Mouse (Mus musculus) left cerebral cortex, adult 8-10 months (tissue): ENCODE data around the gene Efna4. TPM values are rescaled to one million over a fixed set of nuclear protein-coding genes. Genes with fewer than 3 reads are reported as not detected.

Experiments
- DNase-seq, 2 experiments: peaks; one replicate each; pipeline ENCODE4 v3.0.0; 2022; ENCODE audit warnings: low spot score in 2 of 2
- total RNA-seq, 4 experiments: library from RNA; stranded (reverse); gene quantifications; 2 replicates each; pipeline ENCODE4 v1.2.4; 2022

Efna4 gene
- total RNA-seq, 4 experiments from 2014 or later, result 0.22 to 0.46 (median 0.30) TPM; not detected in 1

DNA sequence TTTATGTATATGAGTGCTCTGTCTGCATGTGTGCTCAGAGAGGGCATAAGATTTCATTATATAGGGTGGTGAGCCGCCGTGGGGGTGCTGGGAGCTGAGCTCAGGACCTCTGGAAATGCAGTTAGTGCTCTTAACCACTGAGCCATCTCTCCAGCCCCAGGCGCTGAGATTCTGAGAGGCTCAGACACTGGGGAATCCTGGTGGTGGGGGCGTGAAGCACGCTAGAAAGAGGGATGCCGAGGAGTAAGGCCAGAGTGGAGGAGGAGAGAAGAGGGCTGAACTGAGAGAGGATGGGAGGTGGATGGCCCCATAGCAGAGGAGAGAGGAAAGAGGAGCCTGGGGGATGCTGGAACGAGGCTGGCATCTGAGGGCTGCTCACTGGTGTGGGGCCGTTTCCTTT lies 26.8 kb upstream of the Efna4 start:
- DNase-seq, result no peak

DNA sequence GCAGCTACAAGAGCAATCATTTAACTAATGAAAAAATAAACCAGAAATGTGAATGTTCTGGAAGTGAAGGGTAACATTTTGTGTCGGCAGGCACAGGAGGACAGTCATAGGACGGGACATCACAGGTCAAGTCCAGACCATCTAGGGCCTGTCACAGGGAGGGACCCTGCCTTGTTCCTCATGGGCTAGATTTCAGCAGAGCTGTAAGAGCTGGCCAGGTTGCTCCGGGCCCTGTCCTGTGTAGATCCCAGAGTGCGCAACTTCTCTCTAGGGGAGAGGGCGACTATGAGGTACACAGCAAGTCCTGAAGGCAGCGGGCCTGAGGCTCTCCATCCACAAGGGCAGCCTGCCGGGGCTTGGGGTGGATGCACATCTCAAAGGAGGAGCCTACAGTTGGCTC lies 23.8 kb upstream of the Efna4 start, which contains the start of gene Dcst2:
TSS of gene Dcst2 (plus strand) at position 301 of the 400 bp plus-strand sequence.
- DNase-seq, result no peak

DNA sequence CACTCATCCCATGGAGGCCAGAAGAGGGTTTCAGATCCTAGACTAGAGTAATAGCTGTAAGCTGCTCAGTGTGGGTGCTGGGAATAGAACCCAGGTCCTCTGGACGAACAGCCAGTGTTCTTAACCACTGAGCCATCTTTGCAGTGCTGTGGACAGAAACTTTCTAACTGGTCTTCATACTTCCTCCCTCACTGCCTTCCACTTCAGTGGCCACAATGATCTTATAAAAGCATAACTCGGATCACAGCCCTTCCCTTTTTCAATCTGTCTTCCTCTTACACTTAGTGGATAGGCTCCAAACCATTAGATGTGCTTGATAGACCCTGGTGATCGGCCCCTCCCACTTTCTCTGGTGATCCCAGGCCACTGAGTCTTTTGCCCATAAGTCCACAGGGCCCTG lies 22.4 kb upstream of the Efna4 start:
- DNase-seq, result no peak

DNA sequence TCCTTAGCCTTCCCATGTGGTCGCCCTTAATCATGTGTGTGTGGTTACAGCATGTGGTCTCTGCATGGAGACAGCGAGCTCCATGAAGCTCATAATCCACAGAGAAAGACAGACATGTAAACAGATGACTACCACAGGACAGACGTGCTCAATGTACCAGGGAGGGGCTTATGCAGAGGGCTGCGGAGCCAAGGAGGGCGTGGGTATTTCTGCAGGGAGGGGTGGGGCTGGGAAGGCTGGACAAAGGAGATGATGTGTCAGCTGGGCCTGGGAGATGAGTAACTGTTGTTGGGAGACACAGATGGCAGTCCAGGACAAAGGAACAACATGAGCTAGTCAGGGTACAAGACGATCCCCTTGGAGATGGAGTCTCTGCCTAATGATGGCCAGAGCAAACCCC lies 21.8 kb upstream of the Efna4 start:
- no peak for DNase-seq

DNA sequence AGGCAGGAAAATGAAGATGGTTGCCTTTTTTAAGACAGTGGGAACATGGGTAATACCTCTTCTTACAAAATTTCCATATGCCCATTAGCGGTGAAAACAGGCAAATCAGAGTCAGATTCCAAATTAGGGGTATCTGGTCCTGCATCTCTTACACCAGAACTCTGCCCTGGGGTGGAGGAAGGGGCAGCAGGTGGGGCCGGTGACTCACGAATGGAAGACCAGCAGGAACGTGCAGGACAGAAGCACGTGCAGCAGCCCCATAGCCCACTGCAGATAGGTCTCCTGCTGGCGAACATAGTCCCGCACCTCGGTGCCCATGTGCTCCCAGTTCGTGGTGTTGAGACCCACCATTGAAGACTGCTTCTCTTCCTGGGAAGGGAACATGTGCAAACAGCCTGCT lies 18.2 kb upstream of the Efna4 start:
- no peak for DNase-seq

DNA sequence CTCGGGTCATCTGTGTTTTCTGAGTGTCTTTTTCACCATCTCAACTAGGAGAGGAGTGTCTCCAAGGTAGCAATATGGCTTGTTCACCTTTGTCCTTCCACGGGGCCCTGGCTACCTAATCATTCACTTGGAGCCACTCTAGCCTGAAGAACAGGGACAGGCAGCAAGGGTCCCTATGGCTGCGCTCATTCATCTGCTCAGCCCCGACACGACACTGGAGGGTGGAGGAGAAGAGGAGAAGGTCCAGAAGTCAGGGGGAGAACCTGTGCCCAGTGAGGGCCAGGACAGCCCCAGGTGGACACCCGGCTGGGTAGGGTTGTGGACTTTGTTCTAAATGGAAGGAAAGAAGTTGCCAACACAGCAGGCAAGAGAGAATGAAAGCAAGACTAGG lies 17.7 kb upstream of the Efna4 start:
- no peak for DNase-seq

DNA sequence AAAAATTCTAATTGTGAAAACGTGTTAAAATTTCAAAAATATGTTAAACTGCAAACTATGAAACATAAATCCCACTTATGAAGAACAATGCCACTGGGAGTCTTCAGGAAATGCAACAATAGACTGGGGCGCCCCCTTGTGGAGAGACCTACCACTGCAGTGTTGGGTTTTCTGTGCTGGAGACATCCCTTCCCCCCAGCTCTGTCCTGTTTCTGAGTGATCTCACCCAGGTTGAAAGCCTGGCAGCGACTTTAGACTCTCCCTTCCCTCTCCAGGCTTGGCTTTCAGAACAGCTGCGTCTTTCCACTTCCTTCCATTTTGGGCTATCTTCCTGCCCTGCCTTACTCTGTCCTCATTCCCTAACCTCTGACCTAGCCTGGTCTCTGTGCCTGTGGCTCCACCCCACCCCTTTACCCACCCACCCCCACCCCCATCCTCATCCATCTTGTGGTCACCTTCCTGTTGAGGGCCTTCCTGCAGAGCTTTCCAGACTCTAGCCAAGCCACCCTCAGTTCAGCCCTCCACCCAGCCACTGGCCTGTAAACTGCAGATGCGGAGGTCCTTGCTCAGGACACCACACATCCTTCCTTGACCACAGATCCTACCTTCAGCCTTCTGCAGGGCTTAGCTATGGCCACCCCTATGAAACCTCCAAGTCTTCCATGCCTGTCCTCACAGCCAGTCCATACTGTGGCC lies 17.1 kb upstream of the Efna4 start:
- DNase-seq, result peak; percentile 73 to 83

DNA sequence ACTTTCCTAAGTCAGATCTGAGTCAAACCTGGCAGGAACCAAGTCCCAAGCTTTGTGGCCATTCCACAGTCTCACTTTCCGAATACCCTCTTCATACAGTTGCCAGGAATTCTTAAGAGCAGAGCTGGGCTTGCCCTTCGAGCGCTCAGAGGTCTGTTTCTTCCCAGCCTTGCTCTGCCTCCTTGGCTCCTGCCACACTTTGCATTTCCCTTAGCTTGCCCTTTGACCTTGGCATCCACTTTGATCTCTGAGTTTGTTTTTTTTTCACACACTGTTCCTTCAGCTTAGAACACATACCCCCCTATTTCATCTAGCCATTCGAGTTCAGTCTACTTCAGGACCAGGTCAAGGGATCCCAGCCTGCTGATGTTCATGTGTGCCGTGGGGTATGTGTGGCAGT lies 13.4 kb upstream of the Efna4 start:
- no peak for DNase-seq

DNA sequence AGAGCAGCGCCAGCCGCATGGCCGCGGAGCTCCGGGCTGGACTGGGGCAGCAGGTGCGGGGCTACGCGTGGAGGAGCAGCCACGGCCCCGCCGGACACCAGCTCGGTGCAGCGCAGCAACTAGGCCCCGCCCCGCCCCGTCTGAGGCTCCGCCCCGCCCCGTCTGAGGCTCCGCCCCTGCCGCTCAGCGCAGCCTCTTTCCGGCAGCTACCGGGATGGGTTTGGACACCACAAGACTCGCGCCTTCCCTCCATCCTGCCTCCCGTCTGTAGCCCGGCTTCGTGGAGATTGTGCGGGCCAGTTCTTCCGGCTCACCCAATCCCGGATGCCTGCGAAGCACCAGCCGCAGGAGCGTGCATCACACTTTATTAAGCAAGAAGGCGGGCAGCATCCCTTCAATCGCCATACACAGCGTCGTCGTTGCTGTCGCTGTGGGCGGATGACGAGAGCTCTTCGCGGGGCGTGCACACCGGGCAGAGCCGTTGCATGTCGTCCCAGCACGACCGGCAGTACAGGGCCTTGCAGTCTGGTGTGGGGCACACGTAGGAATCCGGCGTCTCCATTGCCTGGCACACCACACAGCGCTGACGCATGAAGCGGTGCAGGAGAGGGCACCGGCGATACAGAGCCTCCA lies 12.2 kb upstream of the Efna4 start, which contains the start of gene Adam15:
TSS of gene Adam15 (minus strand) at position 128 of the 633 bp plus-strand sequence.
- DNase-seq, result peak; percentile 84 to 88

DNA sequence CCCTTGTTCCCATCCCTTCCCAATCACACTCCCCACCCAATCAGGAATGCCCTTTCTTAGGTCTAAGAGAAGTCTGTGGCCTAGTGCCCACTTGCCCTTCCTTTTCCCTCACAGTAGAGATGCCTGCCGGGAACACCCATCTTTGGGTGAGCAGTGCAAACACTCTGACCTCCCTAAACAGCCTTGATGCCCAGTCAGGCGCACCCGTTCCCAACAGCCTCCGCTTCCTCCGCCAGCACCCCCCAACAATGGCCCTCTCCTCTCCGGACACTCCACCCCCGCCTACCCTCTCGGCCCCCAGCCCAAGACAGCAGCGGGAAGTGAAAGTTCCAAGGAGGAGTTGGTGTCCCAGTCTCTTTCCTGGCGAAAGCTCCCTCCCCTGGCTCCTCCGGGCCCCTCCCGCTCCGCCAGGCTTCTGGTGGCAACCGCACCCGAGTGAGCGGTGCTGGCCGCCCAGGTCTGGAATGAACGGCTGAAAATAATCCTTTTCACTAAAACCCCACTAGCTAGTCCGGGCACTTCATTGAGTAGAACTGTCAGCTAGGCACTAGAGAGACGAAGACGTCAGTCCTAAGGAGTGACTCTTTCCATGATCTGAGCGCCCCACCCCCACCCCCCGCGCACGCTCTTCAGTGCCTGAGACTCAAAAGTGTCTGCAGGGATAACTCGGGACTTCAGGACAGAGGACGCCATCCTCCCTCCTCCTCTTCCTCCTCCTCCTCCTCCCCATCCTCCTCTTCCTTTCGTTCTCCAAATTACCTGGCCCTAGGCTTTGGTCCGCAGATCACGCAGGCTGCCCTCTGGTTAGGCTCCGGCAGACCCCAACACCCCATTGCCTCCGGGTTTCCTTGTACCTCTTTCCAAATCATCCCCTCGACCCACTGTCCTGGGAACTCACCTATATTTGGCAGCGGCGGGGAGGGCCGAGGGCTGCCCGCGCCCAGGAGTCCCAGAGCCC lies 11.4 kb upstream of the Efna4 start:
- no peak for DNase-seq

DNA sequence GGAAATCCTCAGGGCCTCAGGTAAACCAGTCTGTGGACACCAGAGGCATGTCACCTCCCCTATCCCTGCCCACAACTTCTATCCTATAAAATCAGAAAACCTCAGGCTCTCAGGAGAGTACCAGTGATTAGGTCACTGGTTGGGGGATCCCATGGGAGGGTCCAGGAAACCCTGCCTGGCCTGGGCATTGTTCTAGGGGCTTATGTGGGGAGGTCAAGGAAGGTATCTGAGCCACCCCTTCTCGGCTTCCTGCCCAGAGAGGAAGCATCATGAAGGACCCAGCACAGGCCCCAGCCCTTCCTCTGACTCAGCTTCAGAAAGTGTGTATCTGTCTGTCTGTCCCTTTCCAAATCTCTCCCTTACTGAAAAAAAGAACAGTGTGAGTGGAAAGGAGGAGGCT lies 10.1 kb upstream of the Efna4 start:
- no peak for DNase-seq

DNA sequence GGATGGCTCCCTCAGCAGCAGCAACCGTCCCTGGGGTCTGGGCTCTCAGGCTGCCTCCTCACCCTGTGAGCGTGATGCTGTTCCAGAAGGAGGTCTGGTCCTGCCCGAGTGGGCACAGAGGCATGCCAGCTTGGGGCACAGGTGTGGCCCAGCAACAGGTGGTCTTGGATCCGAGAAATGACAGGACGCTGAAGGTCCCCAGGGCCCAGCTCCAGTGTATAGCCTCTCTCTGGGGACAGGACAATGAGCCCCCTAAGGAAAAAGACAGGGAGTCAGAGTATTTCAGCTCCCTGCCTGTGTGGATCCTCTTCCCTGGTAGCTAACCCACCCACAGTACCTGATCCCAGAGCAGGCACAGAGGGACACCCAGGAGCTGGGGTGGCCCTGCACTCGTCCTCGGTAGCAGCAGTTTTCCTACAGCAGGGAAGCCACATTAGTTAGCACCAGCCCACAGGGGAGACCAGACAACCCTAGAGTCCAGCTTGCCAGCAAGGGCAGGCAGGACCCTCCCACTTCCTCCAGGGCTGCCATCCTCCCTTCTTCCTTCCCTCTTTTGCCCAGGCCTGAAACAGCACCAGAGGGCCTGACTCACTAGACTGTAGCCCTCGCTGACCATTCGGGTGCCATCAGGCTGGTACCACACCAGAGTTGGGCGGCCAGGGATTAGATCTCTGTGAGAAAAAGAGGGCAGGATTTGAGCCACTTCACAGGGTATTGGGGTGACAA lies 9.2 kb upstream of the Efna4 start:
- no peak for DNase-seq

DNA sequence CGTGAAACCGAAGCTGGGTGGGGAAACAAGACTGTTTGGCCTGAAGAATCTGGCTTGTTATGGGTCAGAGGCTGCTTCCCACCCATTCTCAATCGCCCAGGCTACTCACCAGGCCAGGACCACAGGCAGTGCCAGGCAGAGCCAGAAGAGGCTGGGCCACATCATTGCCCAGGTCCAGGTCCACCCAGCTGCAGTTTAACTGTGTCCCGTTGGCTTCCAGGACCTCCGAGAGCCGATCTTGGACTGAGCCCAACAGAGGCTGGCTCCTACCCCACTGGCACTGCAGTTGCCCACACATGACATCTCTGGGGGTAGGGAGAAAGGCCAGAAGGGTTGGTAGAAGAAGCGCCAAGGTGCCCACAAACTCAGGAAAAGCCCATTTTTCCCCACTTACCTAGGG lies 5.5 kb upstream of the Efna4 start:
- no peak for DNase-seq

DNA sequence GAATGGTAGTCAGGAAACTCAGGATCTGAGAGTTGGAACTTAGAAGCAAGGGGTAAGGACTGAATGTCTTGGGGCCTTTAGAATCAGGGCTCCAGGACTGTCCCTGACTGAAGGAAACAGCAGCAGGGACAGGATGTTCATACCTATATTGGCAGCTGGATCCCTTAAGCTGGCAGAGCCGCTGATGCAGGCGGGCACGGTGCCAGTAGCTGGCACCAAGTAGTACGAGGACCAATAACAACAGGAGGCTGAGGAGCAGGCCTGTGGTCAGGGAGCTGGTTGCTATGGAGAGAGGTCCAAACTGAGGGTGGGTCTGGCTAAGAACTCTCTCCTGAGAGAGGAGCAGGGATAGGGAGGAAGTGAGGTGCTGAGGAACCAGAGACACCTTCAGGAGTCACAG lies 4.0 kb upstream of the Efna4 start:
- DNase-seq, result no peak

DNA sequence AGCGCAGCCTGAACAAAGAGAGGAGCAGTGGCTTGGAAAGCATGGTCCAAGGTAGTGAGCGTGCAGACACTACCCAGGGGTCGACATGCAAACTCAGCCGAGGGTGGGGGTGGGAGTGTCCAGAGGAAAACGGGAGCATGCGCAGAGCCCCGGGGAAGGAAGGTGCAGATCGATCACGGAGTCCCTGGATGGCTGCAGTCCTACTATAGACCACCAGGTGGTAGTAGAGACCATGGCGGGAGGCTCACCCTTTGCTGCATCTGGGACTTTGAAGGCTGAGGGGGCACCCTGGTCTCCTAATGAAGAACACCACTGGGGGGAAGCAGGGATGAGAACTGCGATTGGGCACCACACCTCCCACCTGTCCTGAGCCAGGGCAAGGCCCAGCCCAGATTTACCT lies 2.6 kb upstream of the Efna4 start:
- peak in 1 of 2 experiments; percentile 30 for DNase-seq

DNA sequence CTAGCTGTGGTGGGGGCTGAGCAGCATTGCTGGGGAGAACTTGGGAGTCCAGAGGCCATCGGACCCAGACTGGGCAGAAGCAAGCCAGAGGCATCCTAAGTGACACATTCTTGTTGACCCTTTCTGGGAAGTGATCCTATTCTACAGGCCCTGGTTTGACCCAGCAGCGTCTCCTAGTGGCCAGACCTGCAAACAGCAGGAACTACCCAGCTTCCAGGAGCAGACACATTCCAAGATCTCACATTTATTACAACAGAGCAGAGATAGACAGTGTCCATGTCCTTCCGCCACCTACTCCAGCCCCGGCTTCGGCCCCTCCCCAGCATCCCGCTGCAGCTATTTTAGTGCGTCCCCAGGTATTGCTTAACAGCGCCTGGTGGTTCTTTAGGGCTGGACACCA lies 1.6 kb upstream of the Efna4 start:
- DNase-seq, result peak; percentile 51 to 69

DNA sequence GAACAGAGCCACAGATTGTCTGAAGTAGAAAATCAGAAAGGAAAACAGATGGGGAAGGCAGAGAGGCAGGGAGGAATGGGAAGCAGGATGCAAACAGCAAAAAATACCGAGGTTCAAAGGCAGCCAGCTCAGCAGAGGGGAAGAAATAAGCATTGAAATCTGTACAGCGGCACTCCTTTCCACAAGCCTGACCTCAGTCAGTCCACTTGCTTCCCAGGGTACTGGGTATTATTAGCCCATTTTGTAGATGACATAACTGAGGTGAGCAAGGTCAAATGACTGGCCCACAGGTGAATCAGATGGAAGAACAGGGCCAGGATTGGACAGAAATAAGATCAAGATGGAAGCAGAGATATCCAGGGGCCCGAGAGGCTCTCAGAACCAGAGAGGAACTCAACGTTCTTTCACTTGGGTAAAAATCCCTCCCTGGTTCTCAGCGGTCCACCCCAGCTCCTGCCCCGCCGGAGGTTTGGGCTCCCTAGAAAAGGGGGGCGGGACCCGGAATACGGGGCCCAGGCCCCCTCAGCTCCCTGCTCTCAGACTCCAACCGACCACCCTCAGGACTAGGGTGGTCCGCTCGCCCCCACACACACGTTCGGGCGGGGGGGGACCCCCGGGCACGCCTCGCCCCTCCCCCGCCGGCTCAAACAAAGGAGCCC lies 637 bp downstream of the Efna4 start:
- no peak for DNase-seq

DNA sequence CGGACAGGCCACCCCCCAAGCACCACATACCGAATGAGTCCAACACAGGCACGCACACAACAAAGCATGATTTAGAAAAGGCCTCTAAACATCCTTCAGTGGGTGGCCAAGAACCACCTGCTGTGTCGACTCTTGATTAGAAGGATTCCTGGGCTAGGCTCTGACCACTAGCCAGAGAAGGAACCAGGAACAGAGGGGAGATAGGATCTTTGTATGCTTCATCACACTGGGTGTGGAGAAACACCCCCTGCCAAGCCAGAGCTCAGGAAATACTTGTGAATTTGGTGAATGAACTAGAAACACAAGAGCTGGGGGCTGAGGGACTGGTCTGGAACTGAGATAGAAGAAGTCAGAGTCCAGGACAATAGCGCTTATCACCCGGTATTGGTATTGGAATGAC lies 1.3 kb downstream of the Efna4 start:
- no peak for DNase-seq

DNA sequence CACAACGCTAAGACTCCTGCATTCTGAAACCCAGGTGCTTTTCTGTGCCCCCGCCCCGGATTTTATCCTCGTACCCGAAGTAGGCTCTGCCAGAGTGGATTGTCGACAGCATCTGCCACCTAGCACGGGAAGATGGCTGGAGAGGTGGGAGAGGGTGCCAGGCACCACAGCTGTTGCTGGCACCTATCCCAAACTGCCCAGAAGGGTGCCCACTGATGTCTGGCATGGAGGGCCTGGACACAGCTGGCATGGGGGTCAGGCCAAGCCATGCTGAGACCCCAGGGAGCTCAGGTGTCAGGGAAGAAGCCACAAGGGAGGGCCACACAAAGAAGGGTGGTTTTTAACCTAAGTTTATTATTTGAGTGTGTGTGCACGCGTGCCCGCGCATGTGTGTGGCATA lies 4.8 kb downstream of the Efna4 start:
- DNase-seq, result no peak

DNA sequence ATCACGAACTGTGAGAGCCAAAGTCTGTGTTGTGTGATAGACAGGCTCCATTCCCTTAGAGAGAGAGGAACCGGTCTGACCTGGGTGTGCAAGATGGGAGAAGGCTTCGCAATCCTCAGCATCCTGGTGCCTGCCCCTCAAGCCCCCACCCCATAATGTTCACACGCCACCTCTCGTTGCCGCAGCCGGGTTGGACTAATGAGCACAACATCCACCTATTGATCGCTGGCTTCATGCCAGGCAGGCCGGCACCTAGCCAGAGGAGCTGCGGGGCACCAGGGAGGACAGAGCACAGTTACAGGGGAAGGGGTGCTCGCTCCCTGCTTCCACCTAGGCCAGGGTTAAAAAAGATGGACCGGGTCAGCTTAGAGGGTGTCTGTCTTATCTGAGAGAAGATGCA lies 5.4 kb downstream of the Efna4 start:
- DNase-seq, result no peak

DNA sequence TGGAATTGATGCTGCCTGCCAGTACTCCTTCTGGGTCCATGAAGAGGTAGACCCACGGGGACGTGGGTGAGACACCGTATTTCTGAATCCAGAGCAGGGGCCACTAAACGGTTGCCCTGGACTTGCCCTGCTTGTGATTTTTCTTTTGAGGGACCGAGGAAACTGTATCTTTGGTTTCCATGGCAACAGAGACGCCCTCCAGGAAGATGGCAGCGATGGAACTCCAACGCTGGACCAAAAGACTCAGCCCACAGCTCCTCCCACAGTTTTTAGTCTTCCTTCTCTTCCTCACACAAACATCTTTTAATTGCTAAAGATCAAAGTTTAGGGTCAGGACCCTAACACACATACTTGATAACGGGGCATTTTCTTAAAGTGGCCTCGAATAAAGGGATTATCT lies 5.8 kb downstream of the Efna4 start:
- no peak for DNase-seq
